Mouse (Mus musculus): ENCODE results near the gene Zbtb41. TPM values are rescaled to one million over a fixed set of nuclear protein-coding genes. Genes with fewer than 3 reads are reported as not detected.
A peak's percentile ranks its signal among the peaks of the same experiment; 100 is the strongest.

Zbtb41 gene
- total and polyA plus RNA-seq, 3 experiments: 7.6 to 9.3 TPM; not detected in 1

GRCm38 (mm10) chr1:139422941-139423340 is 853 bp downstream of the Zbtb41 start:
- no peaks in the 10 kb centered on the region for H3K9me3 ChIP-seq (replicated peaks; ENCODE audit: insufficient read depth, low read length)
- peak overlapping the region; percentile 70 to 96 for H3K4me3 ChIP-seq (ENCODE audit: control insufficient read depth in 1 of 2, insufficient read depth in 1 of 2, low read depth in 2 of 2, low read length in 2 of 2)
- DNase-seq (ENCODE audit: low read depth, low spot score): peak; percentile 70
- H3K27me3 ChIP-seq (ENCODE audit: control insufficient read depth in 1 of 2, insufficient read depth in 2 of 2, low read length in 2 of 2): no peaks in the 10 kb centered on the region
- H3K36me3 ChIP-seq (ENCODE audit: control insufficient read depth in 1 of 2, insufficient read depth in 2 of 2, low read length in 2 of 2): peaks cover 0 to 19% of the 10 kb centered on the region in 2 experiments; a peak in 3 of 4 replicates
- peaks cover 5 to 16% of the 10 kb centered on the region in 2 experiments for H3K4me1 ChIP-seq (ENCODE audit: control insufficient read depth in 1 of 2, insufficient read depth in 2 of 2, low read length in 2 of 2)
- H3K27ac ChIP-seq (ENCODE audit: control insufficient read depth, low read depth, low read length): no peak overlapping the region; the same call in 1 of the 2 replicates
- TF ChIP-seq BHLHE40 (IDR thresholded peaks at IDR 0.05; ENCODE audit: borderline replicate concordance, low read depth, low read length): no peak
- H3K9ac ChIP-seq (ENCODE audit: control insufficient read depth, low read depth, low read length, poor library complexity, severe bottlenecking): peak overlapping the region; percentile 84
- peaks cover 27% of the 10 kb centered on the region for H3K79me2 ChIP-seq (ENCODE audit: control insufficient read depth, insufficient read depth, low read length, poor library complexity)

DNA sequence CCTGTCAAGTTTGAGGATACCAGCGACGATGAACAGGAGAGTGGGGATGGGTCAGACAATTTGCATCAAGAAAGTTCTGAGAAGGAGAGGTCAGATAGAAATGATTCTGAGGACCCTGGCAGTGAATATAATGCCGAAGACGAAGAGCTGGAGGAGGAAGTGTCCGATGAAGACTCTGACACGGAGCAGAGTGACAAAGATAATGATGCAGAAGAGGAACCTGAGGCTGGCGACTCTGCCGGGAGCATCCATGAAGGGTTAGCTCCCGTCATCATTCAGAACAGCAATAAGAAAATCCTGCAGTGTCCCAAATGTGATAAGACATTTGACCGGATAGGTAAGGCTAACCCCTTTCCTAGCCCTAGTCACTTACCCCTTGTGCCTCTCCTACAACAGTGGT is 1.8 kb downstream of the Zbtb41 start:
- Histone ChIP-seq H3K79me2 (ENCODE audit: control insufficient read depth, insufficient read depth, low read length, poor library complexity) (peaks cover 27% of the 10 kb centered on the region), H3K4me3 (ENCODE audit: control insufficient read depth in 1 of 2, insufficient read depth in 1 of 2, low read depth in 2 of 2, low read length in 2 of 2) (peak overlapping the region; percentile 70 to 96), H3K27me3 (ENCODE audit: control insufficient read depth in 1 of 2, insufficient read depth in 2 of 2, low read length in 2 of 2) (no peaks in the 10 kb centered on the region), H3K27ac (ENCODE audit: control insufficient read depth, low read depth, low read length) (no peak overlapping the region), H3K9me3 (replicated peaks; ENCODE audit: insufficient read depth, low read length) (no peaks in the 10 kb centered on the region), H3K9ac (ENCODE audit: control insufficient read depth, low read depth, low read length, poor library complexity, severe bottlenecking) (peak overlapping the region; percentile 84; the same call in 1 of the 2 replicates), H3K36me3 (ENCODE audit: control insufficient read depth in 1 of 2, insufficient read depth in 2 of 2, low read length in 2 of 2) (peaks cover under 1 to 19% of the 10 kb centered on the region in 2 experiments; a peak in 3 of 4 replicates), H3K4me1 (ENCODE audit: control insufficient read depth in 1 of 2, insufficient read depth in 2 of 2, low read length in 2 of 2) (peaks cover 5 to 16% of the 10 kb centered on the region in 2 experiments)
- peak; percentile 75 for DNase-seq (ENCODE audit: low read depth, low spot score)
- TF ChIP-seq MXI1 (IDR thresholded peaks at IDR 0.05; ENCODE audit: low read depth, low read length) (no peak), TCF12 (IDR thresholded peaks at IDR 0.05; ENCODE audit: low read depth, low read length) (no peak), MEF2A (IDR thresholded peaks at IDR 0.05; ENCODE audit: extremely low read depth, insufficient replicate concordance, low read depth, low read length, poor library complexity, severe bottlenecking) (no peak), NELFE (IDR thresholded peaks at IDR 0.05; ENCODE audit: low read depth, low read length) (no peak), GATA1 (IDR thresholded peaks at IDR 0.05; ENCODE audit: low read depth, low read length) (peak; percentile 18; the same call in 1 of the 2 replicates), CHD1 (IDR thresholded peaks at IDR 0.05; ENCODE audit: low read depth, low read length) (no peak), CHD2 (IDR thresholded peaks at IDR 0.05; ENCODE audit: low read length) (no peak), ETS1 (IDR thresholded peaks at IDR 0.05; ENCODE audit: low read depth, low read length) (no peak), SIN3A (IDR thresholded peaks at IDR 0.05; ENCODE audit: low read length) (peak; percentile 43; the same call in 1 of the 2 replicates), NRF1 (IDR thresholded peaks at IDR 0.05; ENCODE audit: insufficient read depth, low read depth, low read length, poor library complexity, severe bottlenecking) (0 out of 2 replicates have a peak, but pooled peaks have one; percentile 7), MAFK (IDR thresholded peaks at IDR 0.05; ENCODE audit: borderline replicate concordance, low read depth, low read length) (no peak), HCFC1 (IDR thresholded peaks at IDR 0.05; ENCODE audit: low read depth, low read length) (no peak), MAZ (IDR thresholded peaks at IDR 0.05; ENCODE audit: low read depth, low read length) (no peak), POLR2AphosphoS5 (IDR thresholded peaks at IDR 0.05; ENCODE audit: borderline replicate concordance, low read depth, low read length) (no peak), ELF1 (IDR thresholded peaks at IDR 0.05; ENCODE audit: low read depth, low read length) (0 out of 2 replicates have a peak, but pooled peaks have one; percentile 20), ZNF384 (IDR thresholded peaks at IDR 0.05; ENCODE audit: low read depth, low read length) (no peak), MAX (IDR thresholded peaks at IDR 0.05; ENCODE audit: low read length) (no peak), EP300 (IDR thresholded peaks at IDR 0.05; ENCODE audit: low read depth in 1 of 2, low read length in 2 of 2) (peak in 1 of 2 experiments; percentile 42; a peak in 1 of 4 replicates), CTCF (IDR thresholded peaks at IDR 0.05 in 2 of 3, conservative IDR thresholded peaks at IDR 0.05 in 1 of 3; ENCODE audit: control insufficient read depth in 1 of 3, insufficient read depth in 1 of 3, low read depth in 2 of 3, low read length in 3 of 3, poor library complexity in 1 of 3, severe bottlenecking in 1 of 3) (no peak), RCOR1 (IDR thresholded peaks at IDR 0.05; ENCODE audit: low read depth, low read length) (peak; percentile 60; the same call in 1 of the 2 replicates), TBP (IDR thresholded peaks at IDR 0.05; ENCODE audit: low read depth, low read length) (no peak), RAD21 (IDR thresholded peaks at IDR 0.05; ENCODE audit: low read depth, low read length) (no peak), ZKSCAN1 (IDR thresholded peaks at IDR 0.05; ENCODE audit: low read depth, low read length) (no peak), USF1 (IDR thresholded peaks at IDR 0.05; ENCODE audit: low read depth, low read length) (no peak), JUND (IDR thresholded peaks at IDR 0.05; ENCODE audit: low read depth, low read length) (no peak), KAT2A (conservative IDR thresholded peaks at IDR 0.05; ENCODE audit: low read depth, low read length) (no peak), GABPA (IDR thresholded peaks at IDR 0.05; ENCODE audit: low read depth, low read length) (no peak), USF2 (IDR thresholded peaks at IDR 0.05; ENCODE audit: borderline replicate concordance in 1 of 2, insufficient read depth in 1 of 2, low read depth in 1 of 2, low read length in 2 of 2) (no peak), MYB (IDR thresholded peaks at IDR 0.05; ENCODE audit: low read depth, low read length) (no peak)

Measured in MEL (cell line).